Mouse (Mus musculus) midbrain, embryonic 14.5 days (tissue): ENCODE data around the gene AC153137.1. TPM values are rescaled to one million over a fixed set of nuclear protein-coding genes. Genes with fewer than 3 reads are reported as not detected.
"Not testable (repeated sequence)": the region's sequence is repeated elsewhere in the genome, so short reads cannot be mapped to it uniquely, and the experiment has no call there.

ENCODE experiments used
- ATAC-seq: fragments of 200-750 bp; cut with Nextera tagmentation; 2 replicates; pipeline ENCODE4 v1.8.0; 2017; ENCODE audit warnings: moderate number of reproducible peaks, moderate library complexity; ENCODE audit not compliant: low FRiP score, low TSS enrichment
- DNase-seq: peaks from one replicate; pipeline ENCODE4 v3.0.0-alpha.2; 2015
- H3K27ac ChIP-seq: fragments of 300-500 bp; sonication (generic); replicated peaks from 2 replicates; pipeline ENCODE4 v1.5.1; 2014; ENCODE audit warnings: mild to moderate bottlenecking, low read depth, low read length, moderate library complexity
- H3K27me3 ChIP-seq: fragments of 300-500 bp; sonication (generic); 2 replicates; pipeline ENCODE4 v1.6.1; 2014; ENCODE audit warnings: low read length, control low read depth, mixed read lengths; ENCODE audit not compliant: control insufficient read depth, insufficient read depth
- H3K36me3 ChIP-seq: fragments of 300-500 bp; sonication (generic); 2 replicates; pipeline ENCODE4 v1.6.1; 2014; ENCODE audit warnings: low read length, control low read depth; ENCODE audit not compliant: control insufficient read depth, insufficient read depth
- H3K4me1 ChIP-seq: fragments of 300-500 bp; sonication (generic); 2 replicates; pipeline ENCODE4 v1.6.1; 2014; ENCODE audit warnings: mild to moderate bottlenecking, antibody characterized with exemption, low read length, control low read depth; ENCODE audit not compliant: control insufficient read depth, insufficient read depth
- H3K4me2 ChIP-seq: fragments of 300-500 bp; sonication (generic); 2 replicates; pipeline ENCODE4 v1.6.1; 2014; ENCODE audit warnings: mild to moderate bottlenecking, low read length, moderate library complexity
- H3K4me3 ChIP-seq: fragments of 300-500 bp; sonication (generic); replicated peaks from 2 replicates; pipeline ENCODE4 v1.5.1; 2014; ENCODE audit warnings: low read depth, low read length
- H3K9ac ChIP-seq: fragments of 300-500 bp; sonication (generic); replicated peaks from 2 replicates; pipeline ENCODE4 v1.6.1; 2014; ENCODE audit warnings: mild to moderate bottlenecking, low read length, moderate library complexity
- H3K9me3 ChIP-seq: fragments of 300-500 bp; sonication (generic); 2 replicates; pipeline ENCODE4 v1.6.1; 2016; ENCODE audit warnings: low read length, control low read depth, mixed read lengths; ENCODE audit not compliant: control insufficient read depth
- WGBS: fragments of 180-500 bp; shearing (Covaris S2); extraction: QIAGEN DNeasy Blood & Tissue Kit; methylation state at CpG from one replicate; pipeline ENCODE4 v1.1.7; 2014; 5-methylcytosine and 5-hydroxymethylcytosine counted together
- polyA plus RNA-seq: library from polyadenylated mRNA; unstranded; fragments of >200 nt; fragmentation: Nextera tagmentation; extraction: Ambion mirVana; gene quantifications from 2 replicates; pipeline ENCODE4 v1.2.1, GENCODE M21; 2014

The AC153137.1 gene
- not detected in 2 replicates for polyA plus RNA-seq

- not testable (repeated sequence) for H3K4me3 ChIP-seq
- WGBS, result 91% methylated on average over 5 of the region's 6 CpGs
Observed at GRCm38 (mm10) chr1:30977868-30978267, at the start of gene AC153137.1. AC153137.1 (minus strand) TSS chr1:30977968.

GRCm38 (mm10) chr1:31023173-31023572, 45.4 kb upstream of the AC153137.1 start:
- Histone ChIP-seq H3K4me3 (no peak overlapping the region), H3K9me3 (no peaks in the 10 kb centered on the region), H3K9ac (no peak overlapping the region), H3K4me1 (no peaks in the 10 kb centered on the region), H3K27me3 (no peaks in the 10 kb centered on the region), H3K36me3 (no peaks in the 10 kb centered on the region), H3K27ac (no peak overlapping the region), H3K4me2 (no peak overlapping the region)
- DNase-seq (no peak), ATAC-seq (no peak)

More at GRCm38 (mm10) chr1:30977868-30978267, at the start of gene AC153137.1:
- ATAC-seq, H3K9ac ChIP-seq, H3K9me3 ChIP-seq, H3K4me1 ChIP-seq, H3K27me3 ChIP-seq, H3K27ac ChIP-seq, H3K36me3 ChIP-seq, DNase-seq, H3K4me2 ChIP-seq: not testable (repeated sequence)

- Histone ChIP-seq H3K9me3 (no peaks in the 10 kb centered on the region), H3K27ac (no peak overlapping the region), H3K36me3 (no peaks in the 10 kb centered on the region), H3K27me3 (no peaks in the 10 kb centered on the region), H3K4me1 (no peaks in the 10 kb centered on the region), H3K4me3 (no peak overlapping the region), H3K9ac (no peak overlapping the region), H3K4me2 (no peak overlapping the region)
- ATAC-seq (no peak), DNase-seq (no peak)
- WGBS, result 84% methylated on average over 6 of the region's 6 CpGs
Observed at GRCm38 (mm10) chr1:31019283-31019682, 41.5 kb upstream of the AC153137.1 start.

GRCm38 (mm10) chr1:31017377-31017776, 39.6 kb upstream of the AC153137.1 start:
- no peaks in the 10 kb centered on the region for H3K27me3 ChIP-seq

GRCm38 (mm10) chr1:31016068-31016467, 38.3 kb upstream of the AC153137.1 start:
- WGBS, result 89% methylated on average over 6 of the region's 6 CpGs
- no peaks in the 10 kb centered on the region for H3K36me3 ChIP-seq
- no peaks in the 10 kb centered on the region for H3K9me3 ChIP-seq
- H3K4me2 ChIP-seq, result no peak overlapping the region
- H3K4me1 ChIP-seq, result no peaks in the 10 kb centered on the region
- DNase-seq, result no peak
- ATAC-seq, result no peak
- no peak overlapping the region for H3K9ac ChIP-seq
- no peaks in the 10 kb centered on the region for H3K27me3 ChIP-seq
- no peak overlapping the region for H3K4me3 ChIP-seq
- no peak overlapping the region for H3K27ac ChIP-seq

More at GRCm38 (mm10) chr1:31017377-31017776, 39.6 kb upstream of the AC153137.1 start:
- H3K9ac ChIP-seq, result no peak overlapping the region
- no peak overlapping the region for H3K4me3 ChIP-seq
- no peaks in the 10 kb centered on the region for H3K4me1 ChIP-seq
- H3K27ac ChIP-seq, result no peak overlapping the region
- ATAC-seq (no peak), DNase-seq (no peak)
- no peaks in the 10 kb centered on the region for H3K36me3 ChIP-seq
- H3K4me2 ChIP-seq, result no peak overlapping the region
- no peaks in the 10 kb centered on the region for H3K9me3 ChIP-seq
- WGBS, result 81% methylated on average over 5 of the region's 5 CpGs

- Histone ChIP-seq H3K9ac (no peak overlapping the region), H3K4me2 (no peak overlapping the region), H3K4me1 (no peaks in the 10 kb centered on the region), H3K9me3 (no peaks in the 10 kb centered on the region), H3K36me3 (no peaks in the 10 kb centered on the region), H3K4me3 (no peak overlapping the region), H3K27ac (no peak overlapping the region), H3K27me3 (no peaks in the 10 kb centered on the region)
- ATAC-seq (no peak), DNase-seq (no peak)
- 79% methylated on average over 2 of the region's 2 CpGs for WGBS
Observed at GRCm38 (mm10) chr1:31015261-31015660, 37.5 kb upstream of the AC153137.1 start.

- H3K9ac ChIP-seq, DNase-seq, H3K27ac ChIP-seq, H3K4me1 ChIP-seq, H3K36me3 ChIP-seq, ATAC-seq, H3K4me2 ChIP-seq, H3K4me3 ChIP-seq, H3K27me3 ChIP-seq, H3K9me3 ChIP-seq: not testable (repeated sequence)
- 94% methylated on average over 7 of the region's 7 CpGs for WGBS
Observed at GRCm38 (mm10) chr1:30977239-30977638, 529 bp downstream of the AC153137.1 start.

- 84% methylated on average over 2 of the region's 2 CpGs for WGBS
- DNase-seq, result no peak
- ATAC-seq, result no peak
Observed at GRCm38 (mm10) chr1:30951795-30952194, 26.0 kb downstream of the AC153137.1 start.

GRCm38 (mm10) chr1:30950456-30950835, 27.3 kb downstream of the AC153137.1 start:
- WGBS, result 35% methylated on average over 5 of the region's 5 CpGs
- peak overlapping the region; percentile 100 for H3K27ac ChIP-seq
- peaks cover 20% of the 10 kb centered on the region for H3K4me1 ChIP-seq
- peak overlapping the region; percentile 63 for H3K4me3 ChIP-seq
- H3K4me2 ChIP-seq, result peak overlapping the region; percentile 59
- peak overlapping the region; percentile 82 for H3K9ac ChIP-seq
- H3K27me3 ChIP-seq, result no peaks in the 10 kb centered on the region
- H3K9me3 ChIP-seq, result no peaks in the 10 kb centered on the region
- no peak for DNase-seq
- peaks cover 3% of the 10 kb centered on the region for H3K36me3 ChIP-seq
- no peak for ATAC-seq

More at GRCm38 (mm10) chr1:30951795-30952194, 26.0 kb downstream of the AC153137.1 start:
- Histone ChIP-seq H3K4me3 (no peak overlapping the region), H3K9ac (no peak overlapping the region), H3K9me3 (no peaks in the 10 kb centered on the region), H3K36me3 (no peaks in the 10 kb centered on the region), H3K27ac (no peak overlapping the region), H3K4me2 (no peak overlapping the region), H3K27me3 (no peaks in the 10 kb centered on the region), H3K4me1 (peaks cover 18% of the 10 kb centered on the region)
